Mouse (Mus musculus) bone marrow macrophage, adult 2 months (primary cell): ENCODE measurements at regions not wholly inside any gene's neighbourhood (a gene's known extent, or its start where the extent isn't known, plus 50 kb on each side); places are given as distances from the start of the nearest gene placed in this dataset.

Source experiments
- H3K27ac ChIP-seq: 2 replicates; pipeline ENCODE4 v1.5.1; 2012; ENCODE audit warnings: low read depth, low read length; ENCODE audit not compliant: insufficient read depth
- H3K4me1 ChIP-seq: 2 replicates; pipeline ENCODE4 v1.6.1; 2012; ENCODE audit warnings: low read length; ENCODE audit not compliant: control insufficient read depth, insufficient read depth
- H3K4me3 ChIP-seq: 2 replicates; pipeline ENCODE4 v1.5.1; 2012; ENCODE audit warnings: mild to moderate bottlenecking, low read length, moderate library complexity; ENCODE audit not compliant: insufficient read depth
- CTCF ChIP-seq: IDR thresholded peaks from 2 replicates; pipeline ENCODE4 v1.5.1; 2012; ENCODE audit warnings: low read depth, mild to moderate bottlenecking, low read length, moderate library complexity
- POLR2A ChIP-seq: IDR thresholded peaks from 2 replicates; pipeline ENCODE4 v1.6.1; 2012; ENCODE audit warnings: mild to moderate bottlenecking, low read depth, low read length, borderline replicate concordance

DNA sequence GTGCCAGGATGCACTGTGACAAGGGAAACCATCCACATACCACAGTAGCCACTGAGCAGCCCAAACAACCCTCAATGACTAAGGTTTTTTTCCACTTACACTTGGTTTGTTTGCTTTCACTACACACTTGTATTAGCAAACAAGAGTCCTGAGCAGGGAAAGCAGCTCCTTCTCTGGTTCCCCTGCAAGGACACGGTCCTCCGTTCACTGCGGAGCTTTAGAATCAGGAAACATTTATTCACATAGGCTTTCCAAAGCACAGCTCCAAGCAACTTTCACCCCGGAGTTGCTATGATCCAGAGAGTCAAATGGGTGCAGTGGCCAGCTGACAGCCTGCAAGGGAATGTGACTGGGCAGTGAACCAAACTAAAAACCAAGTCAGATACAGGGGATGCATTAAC lies 186.8 kb upstream of the Lpp start:
- no peak overlapping the region for H3K4me3 ChIP-seq
- no peak for TF ChIP-seq POLR2A
- TF ChIP-seq CTCF, result no peak
- H3K4me1 ChIP-seq, result peaks cover 20% of the 10 kb centered on the region
- no peak overlapping the region for H3K27ac ChIP-seq

DNA sequence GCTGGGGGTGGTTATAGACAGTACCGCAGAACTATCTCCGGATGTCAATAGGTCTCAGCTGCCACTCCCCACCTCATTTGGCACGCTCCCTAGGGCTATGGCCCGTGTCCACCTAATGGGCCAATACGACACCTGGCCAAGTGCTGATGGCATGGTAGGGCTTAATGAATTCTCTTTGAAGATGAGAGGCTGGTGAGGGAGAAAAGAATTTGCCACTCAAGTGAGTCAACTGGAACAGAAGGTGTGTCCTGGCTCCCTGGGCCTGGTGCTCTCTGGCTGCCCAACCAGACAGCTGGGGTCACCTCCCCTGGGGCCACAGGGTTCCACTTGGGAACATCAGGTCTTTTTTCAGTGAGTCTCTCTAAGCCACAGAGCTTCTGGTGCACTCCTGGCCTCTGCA lies 187.7 kb upstream of the Lpp start:
- no peak for TF ChIP-seq CTCF
- TF ChIP-seq POLR2A, result no peak
- no peak overlapping the region for H3K27ac ChIP-seq
- no peak overlapping the region for H3K4me3 ChIP-seq
- H3K4me1 ChIP-seq, result peaks cover 20% of the 10 kb centered on the region

DNA sequence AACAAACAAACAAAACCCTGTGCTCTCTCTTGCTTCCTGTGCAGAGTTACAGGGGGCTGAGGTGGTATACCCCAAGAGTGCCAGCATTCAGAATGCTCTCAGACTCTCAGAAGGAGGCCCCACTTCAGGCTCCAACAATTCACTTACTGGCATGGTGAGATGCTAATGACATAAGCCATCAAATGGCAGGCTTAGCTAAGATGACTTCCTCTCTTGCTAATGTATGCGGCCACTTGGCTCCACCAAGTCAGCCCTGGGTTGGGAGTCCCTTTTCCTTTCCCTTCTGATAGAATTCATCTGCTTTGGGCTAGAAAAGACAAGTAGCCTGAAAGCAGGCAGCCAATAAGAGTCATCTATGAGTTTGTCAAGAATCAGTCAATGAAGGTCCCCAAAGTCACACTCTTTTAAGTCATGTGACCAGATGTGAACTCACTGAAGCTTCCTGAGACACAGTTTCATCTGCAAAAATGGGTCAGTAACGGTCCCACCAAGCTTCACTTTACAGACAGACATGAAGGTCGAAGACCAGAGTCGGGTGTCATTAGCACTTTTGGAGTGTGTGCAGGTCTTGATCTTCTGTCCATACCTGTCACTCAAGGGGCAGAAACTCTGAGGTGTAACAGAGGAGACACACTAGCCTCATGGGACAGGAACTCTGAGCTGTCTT lies 189.1 kb upstream of the Lpp start:
- TF ChIP-seq CTCF, result no peak
- TF ChIP-seq POLR2A, result no peak
- Histone ChIP-seq H3K4me3 (no peak overlapping the region), H3K4me1 (peaks cover 33% of the 10 kb centered on the region), H3K27ac (no peak overlapping the region)

DNA sequence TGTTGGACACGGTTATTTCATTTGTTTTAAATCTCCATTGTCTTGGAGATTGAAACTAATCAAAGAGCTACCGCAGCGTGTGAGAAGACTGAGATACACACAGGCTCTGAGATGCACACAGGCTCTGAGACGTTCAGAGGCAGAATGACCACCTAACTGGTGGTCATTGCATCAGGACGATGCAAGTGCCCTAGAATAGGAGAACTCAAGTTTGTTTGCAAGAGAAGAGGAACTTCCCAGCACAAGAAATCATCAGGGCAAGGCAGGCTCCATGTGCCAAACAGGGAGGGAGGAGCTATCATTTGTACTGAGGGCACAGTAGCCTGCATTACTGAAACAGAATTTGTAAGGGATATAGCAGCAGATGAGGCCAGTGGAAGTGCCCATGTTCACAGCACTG lies 190.7 kb upstream of the Lpp start:
- TF ChIP-seq CTCF, result no peak
- TF ChIP-seq POLR2A, result no peak
- Histone ChIP-seq H3K27ac (no peak overlapping the region), H3K4me3 (no peak overlapping the region), H3K4me1 (peaks cover 42% of the 10 kb centered on the region)

DNA sequence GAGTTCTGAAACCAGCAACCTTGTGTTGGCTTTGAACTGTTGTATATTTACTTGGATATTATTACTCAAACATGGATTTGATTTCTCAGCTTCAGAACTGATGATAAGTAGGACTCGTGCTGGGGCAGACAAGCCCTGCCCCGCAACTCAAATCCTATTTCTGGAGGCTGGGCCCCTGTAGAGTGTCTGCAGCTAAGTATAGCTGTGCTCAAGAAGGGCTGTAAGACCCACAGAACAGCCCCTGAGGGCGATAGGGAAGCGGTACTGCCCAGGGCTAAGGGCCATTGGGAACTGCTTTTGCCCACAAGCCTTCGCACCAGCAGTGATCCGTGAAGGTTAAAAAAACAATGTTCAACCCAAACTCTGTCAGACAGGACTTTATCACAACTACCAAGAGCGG lies 191.9 kb upstream of the Lpp start:
- Histone ChIP-seq H3K27ac (no peak overlapping the region), H3K4me3 (no peak overlapping the region), H3K4me1 (peaks cover 42% of the 10 kb centered on the region)
- TF ChIP-seq POLR2A, result no peak
- TF ChIP-seq CTCF, result no peak

DNA sequence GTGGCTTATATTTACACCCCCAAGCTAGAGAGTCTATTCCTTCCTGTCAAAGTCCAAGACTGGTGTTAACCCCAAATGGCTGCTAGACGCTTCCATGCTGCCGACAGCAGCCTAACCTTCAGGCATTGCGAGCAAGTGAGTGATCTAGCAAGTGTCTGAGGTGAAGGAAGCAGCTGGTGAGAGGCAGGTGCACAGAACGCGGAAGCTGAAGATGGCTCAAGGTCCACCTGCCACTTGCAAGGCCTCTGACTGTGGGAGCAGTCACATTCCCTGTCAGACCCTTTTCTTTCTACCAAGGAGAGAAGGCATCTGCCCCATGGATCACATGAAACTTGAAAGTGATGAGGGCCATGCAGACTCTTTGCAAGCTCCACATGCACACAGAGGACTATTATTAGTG lies 193.1 kb upstream of the Lpp start:
- Histone ChIP-seq H3K4me3 (no peak overlapping the region), H3K27ac (peak overlapping the region; percentile 3; the same call in 1 of the 2 replicates), H3K4me1 (peaks cover 43% of the 10 kb centered on the region)
- TF ChIP-seq POLR2A (no peak), CTCF (no peak)

DNA sequence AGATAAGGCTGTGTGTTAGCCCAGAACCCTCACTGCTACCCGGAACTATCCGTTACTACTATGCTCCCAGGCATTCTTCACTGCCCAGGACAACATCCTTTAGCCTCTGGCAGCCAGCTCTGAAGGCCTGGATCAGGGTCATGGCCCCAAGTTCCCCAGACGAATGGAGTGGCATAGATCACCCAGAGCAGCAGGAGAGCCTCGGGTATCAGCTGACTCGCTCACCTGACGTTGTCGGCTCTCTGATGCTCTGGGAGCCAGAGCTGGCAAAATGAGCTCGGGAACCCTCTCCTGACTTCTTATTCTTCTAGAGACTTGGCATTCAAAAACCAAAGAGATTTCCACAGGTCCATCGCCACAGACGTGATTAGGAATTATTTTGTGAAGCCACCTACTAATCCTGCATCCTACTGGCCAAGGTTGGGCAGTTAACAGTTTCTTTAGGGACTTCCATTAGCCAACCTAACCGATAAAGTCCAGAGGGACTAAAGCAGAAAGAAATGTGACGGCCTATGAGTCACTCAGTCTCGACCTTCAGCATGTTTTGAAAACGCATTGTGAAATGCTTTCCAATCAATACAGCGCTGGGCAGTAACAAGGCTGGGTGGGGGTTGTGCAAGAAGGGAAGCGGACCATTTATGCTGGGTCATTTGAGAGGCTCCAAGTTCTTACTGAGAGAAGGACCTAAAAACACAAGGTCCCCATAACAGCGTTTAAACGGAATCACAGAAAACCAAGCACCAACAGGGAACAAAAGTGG lies 193.7 kb upstream of the Lpp start:
- Histone ChIP-seq H3K27ac (peak overlapping the region; percentile 34), H3K4me1 (peaks cover 47% of the 10 kb centered on the region)

DNA sequence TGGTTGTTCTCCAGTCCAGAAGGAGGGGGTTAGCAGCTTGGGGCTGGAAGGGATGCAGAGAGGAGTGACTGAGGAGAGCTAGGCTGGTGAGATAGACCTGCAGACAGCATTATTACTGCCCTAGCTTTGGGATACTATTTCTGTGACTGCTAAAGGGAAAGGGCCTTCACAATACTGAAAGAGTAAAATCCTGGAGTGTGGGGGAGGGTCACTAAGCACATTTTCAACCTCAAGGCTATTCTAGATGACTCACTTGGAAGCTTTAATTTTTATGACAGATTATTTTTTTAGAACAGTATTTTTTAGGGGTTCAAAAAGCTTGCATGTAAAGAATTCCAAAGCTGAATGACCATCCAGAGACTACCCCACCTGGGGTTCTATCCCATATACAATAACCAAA lies 195.0 kb upstream of the Lpp start:
- Histone ChIP-seq H3K4me3 (no peak overlapping the region), H3K27ac (no peak overlapping the region), H3K4me1 (peaks cover 51% of the 10 kb centered on the region)
- TF ChIP-seq CTCF (no peak), POLR2A (no peak)

More for the DNA sequence above, 193.7 kb upstream of the Lpp start:
- H3K4me3 ChIP-seq, result no peak overlapping the region
- no peak for TF ChIP-seq CTCF
- no peak for TF ChIP-seq POLR2A

DNA sequence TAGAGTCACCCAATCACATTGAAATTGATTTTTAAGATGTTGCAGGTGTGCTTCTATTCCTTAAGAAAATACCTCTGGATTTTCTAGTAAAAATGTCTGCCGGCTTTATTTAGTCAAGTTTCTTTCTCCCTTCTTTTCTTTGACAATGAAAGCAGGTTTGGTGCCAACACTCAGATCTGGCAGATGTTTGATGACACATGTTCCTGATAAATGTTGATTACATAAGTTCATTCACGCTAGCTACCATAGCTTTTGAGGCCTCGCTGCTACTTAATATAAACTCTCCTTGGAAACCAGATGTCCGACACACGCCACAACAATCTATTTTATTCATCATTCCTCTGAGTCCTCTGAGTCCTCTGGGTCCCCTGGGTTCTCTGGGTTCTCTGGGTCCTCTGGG lies 195.7 kb upstream of the Lpp start:
- TF ChIP-seq POLR2A (no peak), CTCF (no peak)
- H3K4me3 ChIP-seq, result no peak overlapping the region
- H3K4me1 ChIP-seq, result peaks cover 51% of the 10 kb centered on the region
- H3K27ac ChIP-seq, result no peak overlapping the region

DNA sequence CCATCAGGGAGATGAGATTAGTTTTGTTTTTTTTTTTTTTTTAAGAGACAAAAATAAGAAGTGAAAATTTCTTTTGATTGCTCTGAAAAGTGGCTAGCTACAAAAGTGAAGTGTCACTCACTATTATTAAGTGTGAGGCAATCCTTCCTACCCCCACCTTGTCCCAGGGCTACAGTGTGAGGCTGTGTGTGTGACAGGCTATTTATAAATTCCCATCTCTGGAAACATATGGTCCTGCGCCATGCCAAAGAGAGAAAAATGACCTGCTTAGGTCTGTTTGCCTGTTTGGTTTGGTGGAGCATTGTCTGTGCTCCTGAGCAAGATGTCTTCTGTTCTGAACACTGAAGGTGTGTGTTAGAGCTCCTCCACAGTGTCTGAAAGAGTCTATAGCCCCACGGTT lies 199.4 kb upstream of the Lpp start:
- TF ChIP-seq CTCF, result no peak
- no peak for TF ChIP-seq POLR2A
- H3K4me3 ChIP-seq, result no peak overlapping the region; the same call in 1 of the 2 replicates
- H3K27ac ChIP-seq, result peak overlapping the region; percentile 57
- H3K4me1 ChIP-seq, result peaks cover 30% of the 10 kb centered on the region
